Mouse (Mus musculus) forebrain, embryonic 15.5 days (tissue): ENCODE data around the gene Taok2. TPM values are rescaled to one million over a fixed set of nuclear protein-coding genes. Genes with fewer than 3 reads are reported as not detected.
A peak's percentile ranks its signal among the peaks of the same experiment; 100 is the strongest.

Experiments used
- ATAC-seq: fragments of 200-750 bp; cut with Nextera tagmentation; replicated peaks from 2 replicates; pipeline ENCODE4 v1.8.0; 2017; ENCODE audit warnings: mild to moderate bottlenecking, moderate TSS enrichment, moderate library complexity
- H3K27ac ChIP-seq: fragments of 300-500 bp; sonication (generic); replicated peaks from 2 replicates; pipeline ENCODE4 v1.5.1; 2015; ENCODE audit warnings: mild to moderate bottlenecking, inconsistent platforms
- H3K27me3 ChIP-seq: fragments of 300-500 bp; sonication (generic); 2 replicates; pipeline ENCODE4 v1.6.1; 2015; ENCODE audit warnings: inconsistent platforms
- H3K36me3 ChIP-seq: fragments of 300-500 bp; sonication (generic); 2 replicates; pipeline ENCODE4 v1.6.1; 2015; ENCODE audit warnings: mild to moderate bottlenecking, inconsistent platforms
- H3K4me1 ChIP-seq: fragments of 300-500 bp; sonication (generic); 2 replicates; pipeline ENCODE4 v1.6.1; 2015; ENCODE audit warnings: inconsistent platforms
- H3K4me2 ChIP-seq: fragments of 300-500 bp; sonication (generic); replicated peaks from 2 replicates; pipeline ENCODE4 v1.6.1; 2015; ENCODE audit warnings: mild to moderate bottlenecking, inconsistent platforms
- H3K4me3 ChIP-seq: fragments of 300-500 bp; sonication (generic); 2 replicates; pipeline ENCODE4 v1.5.1; 2015; ENCODE audit warnings: mild to moderate bottlenecking, inconsistent platforms
- H3K9ac ChIP-seq: fragments of 300-500 bp; sonication (generic); replicated peaks from 2 replicates; pipeline ENCODE4 v1.6.1; 2015; ENCODE audit warnings: mild to moderate bottlenecking, inconsistent platforms
- H3K9me3 ChIP-seq: fragments of 300-500 bp; sonication (generic); 2 replicates; pipeline ENCODE4 v1.6.1; 2016; ENCODE audit warnings: inconsistent platforms
- WGBS: fragments of 180-500 bp; shearing (Covaris S2); methylation state at CpG from one replicate; pipeline ENCODE4 v1.1.7; 2015; ENCODE audit warnings: mixed read lengths; 5-methylcytosine and 5-hydroxymethylcytosine counted together
- polyA plus RNA-seq: library from polyadenylated mRNA; unstranded; fragments of >200 nt; fragmentation: Nextera tagmentation; extraction: Ambion mirVana; gene quantifications from 2 replicates; pipeline ENCODE4 v1.2.1, GENCODE M21; 2015

The Taok2 gene
- polyA plus RNA-seq, 1 experiment from 2014 or later, result 54.1 TPM

DNA sequence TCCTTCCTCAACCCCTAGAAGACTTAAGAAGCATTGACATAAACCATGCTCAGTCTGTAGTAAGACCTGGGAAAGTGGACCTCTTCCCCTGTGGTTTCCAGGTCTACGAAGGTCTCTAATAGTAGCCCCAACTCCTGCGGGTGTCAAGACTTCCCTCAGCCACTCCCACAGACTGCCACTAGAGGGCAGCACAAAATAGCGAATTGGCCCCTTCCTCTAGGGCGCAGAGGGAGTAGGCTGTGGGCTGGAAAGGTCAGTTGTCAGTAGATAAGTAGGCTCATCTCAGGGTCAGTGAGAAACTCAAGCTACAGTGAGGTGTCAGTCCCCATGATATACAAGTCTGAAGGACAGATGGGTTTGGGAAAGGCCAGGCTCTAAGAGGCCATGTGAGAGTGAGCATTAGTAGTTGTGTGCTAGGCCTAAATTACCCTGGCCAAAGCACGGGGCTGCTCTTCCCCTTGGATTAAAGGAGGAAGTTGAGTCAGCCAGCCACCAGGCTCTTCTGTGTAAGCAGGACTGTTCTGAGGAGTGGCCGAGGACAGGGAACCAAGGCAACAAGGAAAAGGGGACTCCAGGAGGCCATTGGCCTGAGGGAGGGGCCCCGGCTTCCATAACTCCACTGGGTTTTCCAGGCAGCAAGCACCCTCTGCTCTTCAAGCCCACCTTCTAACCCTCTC, 62.5 kb downstream of the Taok2 start:
- 22% methylated on average over 7 of the region's 7 CpGs for WGBS
- Histone ChIP-seq H3K27me3 (no peaks in the 10 kb centered on the region), H3K4me1 (peaks cover 35% of the 10 kb centered on the region), H3K9me3 (no peaks in the 10 kb centered on the region), H3K4me3 (peak overlapping the region; percentile 75), H3K9ac (0 out of 2 replicates have a peak overlapping the region, but pooled peaks have one; percentile 89), H3K4me2 (peak overlapping the region; percentile 72), H3K27ac (peak overlapping the region; percentile 85; the same call in 1 of the 2 replicates), H3K36me3 (no peaks in the 10 kb centered on the region; the same call in 1 of the 2 replicates)
- ATAC-seq, result peak; percentile 28; the same call in 1 of the 2 replicates

DNA sequence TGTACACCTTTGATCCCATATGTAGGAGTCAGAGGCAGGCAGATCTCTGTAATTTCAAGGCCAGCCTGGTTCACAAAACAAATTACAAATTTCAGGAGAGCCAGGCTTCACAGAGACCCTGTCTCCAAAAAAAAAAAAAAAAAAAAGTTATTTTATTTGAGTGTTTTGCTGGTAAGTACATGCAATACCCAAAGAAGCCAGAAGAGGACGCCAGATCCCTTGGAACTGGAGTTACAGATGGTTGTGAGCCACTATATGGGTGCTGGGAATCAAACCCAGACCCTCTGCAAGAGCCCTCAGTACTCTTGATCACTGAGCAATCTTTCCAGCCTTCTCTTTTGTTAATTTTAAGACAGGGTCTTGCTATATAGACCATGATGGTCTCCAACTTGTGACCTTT, 65.7 kb downstream of the Taok2 start:
- H3K4me3 ChIP-seq, result no peak overlapping the region
- H3K27ac ChIP-seq, result no peak overlapping the region
- WGBS, result 25% methylated on average over 1 of the region's 1 CpGs
- no peak overlapping the region for H3K4me2 ChIP-seq
- peaks cover 11% of the 10 kb centered on the region for H3K4me1 ChIP-seq
- no peaks in the 10 kb centered on the region for H3K36me3 ChIP-seq
- no peaks in the 10 kb centered on the region for H3K9me3 ChIP-seq
- H3K27me3 ChIP-seq, result no peaks in the 10 kb centered on the region
- H3K9ac ChIP-seq, result no peak overlapping the region
- no peak for ATAC-seq

GRCm38 (mm10) chr7:126817595-126817994, 66.9 kb downstream of the Taok2 start:
- peaks cover 8% of the 10 kb centered on the region for H3K4me1 ChIP-seq
- H3K36me3 ChIP-seq, result no peaks in the 10 kb centered on the region
- whole genome bisulfite sequencing, result 82% methylated on average over 7 of the region's 7 CpGs
- no peak overlapping the region for H3K27ac ChIP-seq
- no peak for ATAC-seq
- H3K27me3 ChIP-seq, result no peaks in the 10 kb centered on the region
- no peak overlapping the region for H3K4me3 ChIP-seq
- H3K4me2 ChIP-seq, result no peak overlapping the region
- H3K9me3 ChIP-seq, result no peaks in the 10 kb centered on the region
- no peak overlapping the region for H3K9ac ChIP-seq

DNA sequence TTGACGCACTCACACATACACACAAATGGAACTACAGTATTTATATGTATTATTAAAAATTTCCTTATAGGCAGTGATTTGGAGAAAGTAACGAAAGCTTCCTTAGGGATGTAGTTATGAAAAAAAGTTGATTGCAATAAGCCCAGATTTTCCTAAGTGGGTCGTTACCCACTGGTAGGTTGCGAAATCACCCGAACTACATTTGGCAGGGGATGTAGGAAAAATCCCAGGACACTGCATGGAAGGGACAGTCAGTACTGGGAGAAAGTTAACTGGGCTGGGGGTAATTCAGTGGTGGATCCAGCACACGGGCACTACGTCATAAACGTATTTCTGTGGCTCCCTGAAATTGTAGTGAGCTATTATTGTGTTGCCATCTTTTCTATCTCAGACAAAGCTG, 68.0 kb downstream of the Taok2 start:
- no peak overlapping the region for H3K4me2 ChIP-seq
- no peak for ATAC-seq
- no peak overlapping the region for H3K9ac ChIP-seq
- H3K9me3 ChIP-seq, result no peaks in the 10 kb centered on the region
- H3K27me3 ChIP-seq, result no peaks in the 10 kb centered on the region
- H3K4me1 ChIP-seq, result no peaks in the 10 kb centered on the region
- H3K27ac ChIP-seq, result no peak overlapping the region
- H3K36me3 ChIP-seq, result no peaks in the 10 kb centered on the region
- WGBS, result 86% methylated on average over 8 of the region's 8 CpGs
- H3K4me3 ChIP-seq, result no peak overlapping the region

- Histone ChIP-seq H3K4me3 (no peak overlapping the region), H3K4me1 (no peaks in the 10 kb centered on the region), H3K27me3 (no peaks in the 10 kb centered on the region), H3K36me3 (no peaks in the 10 kb centered on the region), H3K9ac (no peak overlapping the region), H3K4me2 (no peak overlapping the region), H3K9me3 (no peaks in the 10 kb centered on the region), H3K27ac (no peak overlapping the region)
- WGBS, result 58% methylated on average over 8 of the region's 8 CpGs
- ATAC-seq, result no peak
These were observed 68.7 kb downstream of the Taok2 start for GRCm38 (mm10) chr7:126815726-126816222.

Other genes with a start within 250 kb of the Taok2 start
- 54.7 and 55.4 TPM in 2 replicates for gene Sgf29, start 235.4 kb downstream of the Taok2 start, polyA plus RNA-seq
- gene Sult1a1, start 208.3 kb downstream of the Taok2 start, polyA plus RNA-seq, result 2.8 TPM in 2 replicates
- 141 and 158 TPM in 2 replicates for gene Bola2, start 189.3 kb downstream of the Taok2 start, polyA plus RNA-seq
- 17.5 and 18.0 TPM in 2 replicates for gene Slx1b, start 188.9 kb downstream of the Taok2 start, polyA plus RNA-seq
- 99.8 and 108 TPM in 2 replicates for gene Coro1a, start 176.9 kb downstream of the Taok2 start, polyA plus RNA-seq
- gene Mapk3, start 125.1 kb downstream of the Taok2 start, polyA plus RNA-seq, result 101 and 102 TPM in 2 replicates
- 1.5 and 1.7 TPM in 2 replicates for gene Gdpd3, start 118.4 kb downstream of the Taok2 start, polyA plus RNA-seq
- gene Ypel3, start 107.7 kb downstream of the Taok2 start, polyA plus RNA-seq, result 207 and 213 TPM in 2 replicates
- 0.41 and 0.65 TPM in 2 replicates for gene Tbx6, start 103.2 kb downstream of the Taok2 start, polyA plus RNA-seq
- gene Ppp4c, start 92.2 kb downstream of the Taok2 start, polyA plus RNA-seq, result 215 TPM in 2 replicates
- 35.1 and 38.1 TPM in 2 replicates for gene Fam57b, start 87.0 kb downstream of the Taok2 start, polyA plus RNA-seq
- gene 4930451I11Rik, start 53.1 kb downstream of the Taok2 start, polyA plus RNA-seq, result not detected in 2 replicates
- gene Doc2a, start 37.3 kb downstream of the Taok2 start, polyA plus RNA-seq, result 9.0 and 9.1 TPM in 2 replicates
- gene Hirip3, start 22.7 kb downstream of the Taok2 start, polyA plus RNA-seq, result 30.7 and 31.8 TPM in 2 replicates
- gene Ino80e, start 22.3 kb downstream of the Taok2 start, polyA plus RNA-seq, result 86.2 and 98.8 TPM in 2 replicates
- 36.2 and 38.6 TPM in 2 replicates for gene Tmem219, start 38.2 kb upstream of the Taok2 start, polyA plus RNA-seq
- 132 and 136 TPM in 2 replicates for gene Kctd13, start 44.2 kb upstream of the Taok2 start, polyA plus RNA-seq
- 5.6 and 6.9 TPM in 2 replicates for gene Asphd1, start 64.9 kb upstream of the Taok2 start, polyA plus RNA-seq
- 25.5 and 32.0 TPM in 2 replicates for gene Sez6l2, start 65.9 kb upstream of the Taok2 start, polyA plus RNA-seq
- gene Cdipt, start 91.2 kb upstream of the Taok2 start, polyA plus RNA-seq, result 104 and 105 TPM in 2 replicates
- gene Cdiptos, start 91.4 kb upstream of the Taok2 start, polyA plus RNA-seq, result 0.56 and 0.88 TPM in 2 replicates
- 3.0 and 3.5 TPM in 2 replicates for gene Mvp, start 129.9 kb upstream of the Taok2 start, polyA plus RNA-seq
- not detected in 2 replicates for gene Pagr1b, start 131.8 kb upstream of the Taok2 start, polyA plus RNA-seq
- gene Pagr1a, start 132.6 kb upstream of the Taok2 start, polyA plus RNA-seq, result 32.2 and 40.4 TPM in 2 replicates
- gene Gm42742, start 136.4 kb upstream of the Taok2 start, polyA plus RNA-seq, result 67.9 and 75.6 TPM in 2 replicates
- gene Prrt2, start 136.5 kb upstream of the Taok2 start, polyA plus RNA-seq, result 18.0 and 19.8 TPM in 2 replicates
- 79.3 and 84.0 TPM in 2 replicates for gene Maz, start 142.3 kb upstream of the Taok2 start, polyA plus RNA-seq
- gene Kif22, start 157.8 kb upstream of the Taok2 start, polyA plus RNA-seq, result 67.6 and 69.0 TPM in 2 replicates
- gene Zg16, start 202.6 kb upstream of the Taok2 start, polyA plus RNA-seq, result not detected in 2 replicates
- 1.3 and 1.6 TPM in 2 replicates for gene AI467606, start 206.7 kb upstream of the Taok2 start, polyA plus RNA-seq
- 0.50 and 0.66 TPM in 2 replicates for gene Qprt, start 237.5 kb upstream of the Taok2 start, polyA plus RNA-seq